In genomic region chr11:18669322-18669721, GRCm38 (mm10) we compare ENCODE assay signal across 22 mouse cellular contexts.
DNase-seq lines count a peak whose midpoint lies in the region; ATAC-seq lines count a peak whose summit lies in the region.
"Had no signal": no experiment of that assay in that cellular context is flagged by ENCODE, and none has a peak within 500 bp of the region (broad histone marks: within the 10 kb centered on the region; RNA-seq: fewer than 3 reads in every experiment).

No protein-coding gene starts in this region.

- no peak for DNase-seq in forebrain, embryonic 11.5 days (ENCODE audit: low spot score)
- no peak for DNase-seq in forebrain, embryonic 10.5 days (ENCODE audit: extremely low spot score, low spot score)
- DNase-seq in Muller cell, postnatal 12 days (ENCODE audit: inconsistent ontology term): peak; percentile 11
- DNase-seq in gastrocnemius, postnatal 36 days: no peak
- DNase-seq in cerebellum, postnatal 10 days: no peak
- DNase-seq: adrenal gland, adult 2 months; adrenal gland, postnatal 10 days; adrenal gland, postnatal 25 days; B cell, adult 2 months; cerebellum, adult 11-12 months; cerebellum, adult 2 months; cerebellum, adult 9-10 months; cerebellum, postnatal 14 days; cerebellum, postnatal 36 days had no signal

- H3K36me3 ChIP-seq in forebrain, embryonic 13.5 days (ENCODE audit: poor library complexity, severe bottlenecking): no peaks in the 10 kb centered on the region
- H3K36me3 ChIP-seq in forebrain, embryonic 11.5 days (ENCODE audit: control insufficient read depth, insufficient read depth, low read length): no peaks in the 10 kb centered on the region
- no peaks in the 10 kb centered on the region for H3K36me3 ChIP-seq in forebrain, embryonic 15.5 days
- H3K36me3 ChIP-seq in forebrain, embryonic 10.5 days (replicated peaks): no peaks in the 10 kb centered on the region
- no peaks in the 10 kb centered on the region for H3K36me3 ChIP-seq in forebrain, embryonic 16.5 days (ENCODE audit: control insufficient read depth, insufficient read depth)
- H3K36me3 ChIP-seq: embryonic facial prominence, embryonic 10.5 days; embryonic facial prominence, embryonic 12.5 days; G1E had no signal

- H3K4me1 ChIP-seq in forebrain, embryonic 13.5 days: no peaks in the 10 kb centered on the region
- no peaks in the 10 kb centered on the region for H3K4me1 ChIP-seq in forebrain, embryonic 11.5 days (replicated peaks; ENCODE audit: control insufficient read depth, insufficient read depth, low read length)
- no peaks in the 10 kb centered on the region for H3K4me1 ChIP-seq in forebrain, embryonic 15.5 days
- no peaks in the 10 kb centered on the region for H3K4me1 ChIP-seq in forebrain, embryonic 10.5 days
- H3K4me1 ChIP-seq in forebrain, embryonic 16.5 days (replicated peaks; ENCODE audit: control insufficient read depth, insufficient read depth, low read length): no peaks in the 10 kb centered on the region
- H3K4me1 ChIP-seq: embryonic facial prominence, embryonic 10.5 days; embryonic facial prominence, embryonic 12.5 days had no signal

- no peak overlapping the region for H3K4me3 ChIP-seq in forebrain, embryonic 13.5 days
- no peak overlapping the region for H3K4me3 ChIP-seq in forebrain, embryonic 11.5 days (ENCODE audit: low read depth, low read length)
- H3K4me3 ChIP-seq in forebrain, embryonic 15.5 days: no peak overlapping the region
- H3K4me3 ChIP-seq in forebrain, embryonic 10.5 days: no peak overlapping the region
- H3K4me3 ChIP-seq in forebrain, embryonic 16.5 days (replicated peaks; ENCODE audit: low read length): no peak overlapping the region
- H3K4me3 ChIP-seq: embryonic facial prominence, embryonic 10.5 days; embryonic facial prominence, embryonic 12.5 days had no signal

- intact Hi-C loops in gastrocnemius, postnatal 36 days (cut with DNase I): no loop called here

- H3K4me2 ChIP-seq in forebrain, embryonic 13.5 days: no peak overlapping the region
- no peak overlapping the region for H3K4me2 ChIP-seq in forebrain, embryonic 11.5 days (ENCODE audit: low read depth, low read length, severe bottlenecking)
- no peak overlapping the region for H3K4me2 ChIP-seq in forebrain, embryonic 15.5 days (replicated peaks)
- H3K4me2 ChIP-seq in forebrain, embryonic 16.5 days (ENCODE audit: low read length): no peak overlapping the region
- H3K4me2 ChIP-seq: embryonic facial prominence, embryonic 12.5 days had no signal

- no peak overlapping the region for H3K9ac ChIP-seq in forebrain, embryonic 13.5 days
- no peak overlapping the region for H3K9ac ChIP-seq in forebrain, embryonic 11.5 days (ENCODE audit: low read length)
- no peak overlapping the region for H3K9ac ChIP-seq in forebrain, embryonic 15.5 days (replicated peaks)
- no peak overlapping the region for H3K9ac ChIP-seq in forebrain, embryonic 16.5 days (replicated peaks; ENCODE audit: low read depth, low read length)
- H3K9ac ChIP-seq: embryonic facial prominence, embryonic 12.5 days had no signal

- H3K27ac ChIP-seq in forebrain, embryonic 13.5 days: no peak overlapping the region
- H3K27ac ChIP-seq in forebrain, embryonic 11.5 days (ENCODE audit: low read depth, low read length): no peak overlapping the region
- no peak overlapping the region for H3K27ac ChIP-seq in forebrain, embryonic 15.5 days (replicated peaks)
- H3K27ac ChIP-seq in forebrain, embryonic 10.5 days: no peak overlapping the region
- no peak overlapping the region for H3K27ac ChIP-seq in forebrain, embryonic 16.5 days (ENCODE audit: low read length)
- H3K27ac ChIP-seq: embryonic facial prominence, embryonic 10.5 days; embryonic facial prominence, embryonic 12.5 days had no signal

- H3K27me3 ChIP-seq in forebrain, embryonic 13.5 days: no peaks in the 10 kb centered on the region
- H3K27me3 ChIP-seq in forebrain, embryonic 11.5 days (ENCODE audit: control insufficient read depth, insufficient read depth, low read length): no peaks in the 10 kb centered on the region
- H3K27me3 ChIP-seq in forebrain, embryonic 15.5 days: no peaks in the 10 kb centered on the region
- H3K27me3 ChIP-seq in forebrain, embryonic 10.5 days (ENCODE audit: poor library complexity, severe bottlenecking): no peaks in the 10 kb centered on the region
- H3K27me3 ChIP-seq in forebrain, embryonic 16.5 days (replicated peaks; ENCODE audit: control insufficient read depth, insufficient read depth, low read length): no peaks in the 10 kb centered on the region
- H3K27me3 ChIP-seq: CH12.LX; embryonic facial prominence, embryonic 12.5 days had no signal

- H3K9me3 ChIP-seq in forebrain, embryonic 13.5 days (replicated peaks): no peaks in the 10 kb centered on the region
- H3K9me3 ChIP-seq in forebrain, embryonic 11.5 days (ENCODE audit: control insufficient read depth, low read length): no peaks in the 10 kb centered on the region
- no peaks in the 10 kb centered on the region for H3K9me3 ChIP-seq in forebrain, embryonic 15.5 days
- no peaks in the 10 kb centered on the region for H3K9me3 ChIP-seq in forebrain, embryonic 10.5 days
- H3K9me3 ChIP-seq in forebrain, embryonic 16.5 days (ENCODE audit: control insufficient read depth, low read length): no peaks in the 10 kb centered on the region
- H3K9me3 ChIP-seq: embryonic facial prominence, embryonic 10.5 days; embryonic facial prominence, embryonic 12.5 days; G1E had no signal

- 76% methylated on average over 2 of the region's 2 CpGs for whole genome bisulfite sequencing in forebrain, embryonic 13.5 days
- WGBS in forebrain, embryonic 11.5 days: 82% methylated on average over 2 of the region's 2 CpGs
- WGBS in forebrain, embryonic 15.5 days: 58% methylated on average over 2 of the region's 2 CpGs
- WGBS in forebrain, embryonic 10.5 days: 79% methylated on average over 2 of the region's 2 CpGs
- WGBS in forebrain, embryonic 16.5 days: 61% methylated on average over 2 of the region's 2 CpGs

- ATAC-seq in forebrain, embryonic 13.5 days: peak; percentile 21; the same call in 1 of the 2 replicates
- no peak for ATAC-seq in forebrain, embryonic 11.5 days (replicated peaks; ENCODE audit: low FRiP score)
- ATAC-seq in forebrain, embryonic 15.5 days (replicated peaks): peak; percentile 64; the same call in 1 of the 2 replicates
- ATAC-seq in forebrain, embryonic 16.5 days: peak; percentile 79
- ATAC-seq: CD4-positive, CD25-positive, alpha-beta regulatory T cell, adult 4 months had no signal
